Mouse (Mus musculus): ENCODE measurements at regions not wholly inside any gene's neighbourhood (a gene's known extent, or its start where the extent isn't known, plus 50 kb on each side); places are given as distances from the start of the nearest gene placed in this dataset.

- WGBS = 89% methylated on average over 1 of the region's 1 CpGs
- H3K4me1 ChIP-seq (ENCODE audit: control insufficient read depth, insufficient read depth, low read length) = no peaks in the 10 kb centered on the region
- no peak overlapping the region for H3K4me3 ChIP-seq (ENCODE audit: low read depth, low read length)
- H3K27me3 ChIP-seq (ENCODE audit: control insufficient read depth, insufficient read depth, low read length) = no peaks in the 10 kb centered on the region
- H3K36me3 ChIP-seq (ENCODE audit: control insufficient read depth, insufficient read depth, low read length) = no peaks in the 10 kb centered on the region
- no peak overlapping the region for H3K27ac ChIP-seq (ENCODE audit: low read depth, low read length)
- H3K4me2 ChIP-seq (ENCODE audit: low read depth) = no peak overlapping the region
- no peak for DNase-seq (ENCODE audit: low spot score)
- H3K9me3 ChIP-seq (ENCODE audit: control insufficient read depth, low read length) = no peaks in the 10 kb centered on the region
- H3K9ac ChIP-seq (ENCODE audit: low read length) = no peak overlapping the region
- ATAC-seq (ENCODE audit: insufficient read depth, low FRiP score, low TSS enrichment) = no peak
These were observed 104.8 kb upstream of the Grm3 start for GRCm38 (mm10) chr5:9829750-9830149.

GRCm38 (mm10) chr5:9801707-9802106 is 76.7 kb upstream of the Grm3 start:
- no peaks in the 10 kb centered on the region for H3K27me3 ChIP-seq (ENCODE audit: control insufficient read depth, insufficient read depth, low read length)
- DNase-seq (ENCODE audit: low spot score) (no peak), ATAC-seq (ENCODE audit: insufficient read depth, low FRiP score, low TSS enrichment) (peak; percentile 45; the same call in 1 of the 2 replicates)
- no peak overlapping the region for H3K4me2 ChIP-seq (ENCODE audit: low read depth)
- H3K36me3 ChIP-seq (ENCODE audit: control insufficient read depth, insufficient read depth, low read length) = no peaks in the 10 kb centered on the region
- no peak overlapping the region for H3K9ac ChIP-seq (ENCODE audit: low read length)
- H3K27ac ChIP-seq (ENCODE audit: low read depth, low read length) = no peak overlapping the region
- H3K4me1 ChIP-seq (ENCODE audit: control insufficient read depth, insufficient read depth, low read length) = no peaks in the 10 kb centered on the region
- no peaks in the 10 kb centered on the region for H3K9me3 ChIP-seq (ENCODE audit: control insufficient read depth, low read length)
- H3K4me3 ChIP-seq (ENCODE audit: low read depth, low read length) = no peak overlapping the region

- H3K27ac ChIP-seq (ENCODE audit: low read depth, low read length) = no peak overlapping the region
- no peaks in the 10 kb centered on the region for H3K36me3 ChIP-seq (ENCODE audit: control insufficient read depth, insufficient read depth, low read length)
- no peaks in the 10 kb centered on the region for H3K9me3 ChIP-seq (ENCODE audit: control insufficient read depth, low read length)
- DNase-seq (ENCODE audit: low spot score) (no peak), ATAC-seq (ENCODE audit: insufficient read depth, low FRiP score, low TSS enrichment) (no peak)
- no peaks in the 10 kb centered on the region for H3K4me1 ChIP-seq (ENCODE audit: control insufficient read depth, insufficient read depth, low read length)
- H3K27me3 ChIP-seq (ENCODE audit: control insufficient read depth, insufficient read depth, low read length) = no peaks in the 10 kb centered on the region
- no peak overlapping the region for H3K4me3 ChIP-seq (ENCODE audit: low read depth, low read length)
- H3K4me2 ChIP-seq (ENCODE audit: low read depth) = no peak overlapping the region
- no peak overlapping the region for H3K9ac ChIP-seq (ENCODE audit: low read length)
These were observed 56.1 kb upstream of the Grm3 start for GRCm38 (mm10) chr5:9781107-9781506.
